Mouse (Mus musculus): ENCODE measurements at regions not wholly inside any gene's neighbourhood (a gene's known extent, or its start where the extent isn't known, plus 50 kb on each side); places are given as distances from the start of the nearest gene placed in this dataset.

GRCm38 (mm10) chr13:92911660-92912284 is 67.2 kb downstream of the Mtx3 start:
- H3K4me3 ChIP-seq = no peak overlapping the region
- H3K4me1 ChIP-seq = no peaks in the 10 kb centered on the region
- no peak overlapping the region for H3K4me2 ChIP-seq (replicated peaks)
- ATAC-seq (ENCODE audit: low FRiP score, low read depth) = no peak
- 69% methylated on average over 11 of the region's 11 CpGs for WGBS
- no peak overlapping the region for H3K27ac ChIP-seq (replicated peaks)
- H3K36me3 ChIP-seq = no peaks in the 10 kb centered on the region
- no peaks in the 10 kb centered on the region for H3K27me3 ChIP-seq
- no peak overlapping the region for H3K9ac ChIP-seq (replicated peaks)
- H3K9me3 ChIP-seq = no peaks in the 10 kb centered on the region

GRCm38 (mm10) chr13:92912661-92913060 is 68.1 kb downstream of the Mtx3 start:
- 73% methylated on average over 2 of the region's 2 CpGs for WGBS

GRCm38 (mm10) chr13:92914631-92915030 is 70.1 kb downstream of the Mtx3 start:
- 89% methylated on average over 3 of the region's 3 CpGs for WGBS
- Histone ChIP-seq H3K4me2 (replicated peaks) (no peak overlapping the region), H3K36me3 (no peaks in the 10 kb centered on the region), H3K27ac (replicated peaks) (no peak overlapping the region), H3K27me3 (no peaks in the 10 kb centered on the region), H3K9ac (replicated peaks) (no peak overlapping the region), H3K4me3 (no peak overlapping the region), H3K9me3 (no peaks in the 10 kb centered on the region), H3K4me1 (no peaks in the 10 kb centered on the region)
- ATAC-seq (ENCODE audit: low FRiP score, low read depth) = no peak

More at GRCm38 (mm10) chr13:92912661-92913060, 68.1 kb downstream of the Mtx3 start:
- ATAC-seq (ENCODE audit: low FRiP score, low read depth) = no peak
- H3K4me3 ChIP-seq = no peak overlapping the region
- no peak overlapping the region for H3K27ac ChIP-seq (replicated peaks)
- no peaks in the 10 kb centered on the region for H3K4me1 ChIP-seq
- H3K9ac ChIP-seq (replicated peaks) = no peak overlapping the region
- H3K9me3 ChIP-seq = no peaks in the 10 kb centered on the region
- H3K27me3 ChIP-seq = no peaks in the 10 kb centered on the region
- H3K36me3 ChIP-seq = no peaks in the 10 kb centered on the region
- no peak overlapping the region for H3K4me2 ChIP-seq (replicated peaks)

GRCm38 (mm10) chr13:92915221-92915839 is 70.8 kb downstream of the Mtx3 start:
- H3K4me3 ChIP-seq = no peak overlapping the region
- no peaks in the 10 kb centered on the region for H3K27me3 ChIP-seq
- 90% methylated on average over 2 of the region's 2 CpGs for WGBS
- no peak overlapping the region for H3K27ac ChIP-seq (replicated peaks)
- no peak overlapping the region for H3K9ac ChIP-seq (replicated peaks)
- no peak overlapping the region for H3K4me2 ChIP-seq (replicated peaks)
- H3K36me3 ChIP-seq = no peaks in the 10 kb centered on the region
- no peak for ATAC-seq (ENCODE audit: low FRiP score, low read depth)
- no peaks in the 10 kb centered on the region for H3K9me3 ChIP-seq
- no peaks in the 10 kb centered on the region for H3K4me1 ChIP-seq

GRCm38 (mm10) chr13:92915948-92916710 is 71.6 kb downstream of the Mtx3 start:
- WGBS = 95% methylated on average over 5 of the region's 5 CpGs
- Histone ChIP-seq H3K27ac (replicated peaks) (no peak overlapping the region), H3K4me1 (no peaks in the 10 kb centered on the region), H3K9me3 (no peaks in the 10 kb centered on the region), H3K9ac (replicated peaks) (no peak overlapping the region), H3K36me3 (no peaks in the 10 kb centered on the region), H3K27me3 (no peaks in the 10 kb centered on the region), H3K4me2 (replicated peaks) (no peak overlapping the region), H3K4me3 (no peak overlapping the region)
- no peak for ATAC-seq (ENCODE audit: low FRiP score, low read depth)

GRCm38 (mm10) chr13:92919882-92920281 is 75.3 kb downstream of the Mtx3 start:
- Histone ChIP-seq H3K27ac (replicated peaks) (no peak overlapping the region), H3K9ac (replicated peaks) (no peak overlapping the region), H3K9me3 (no peaks in the 10 kb centered on the region), H3K36me3 (no peaks in the 10 kb centered on the region), H3K4me1 (no peaks in the 10 kb centered on the region), H3K27me3 (no peaks in the 10 kb centered on the region), H3K4me2 (replicated peaks) (no peak overlapping the region), H3K4me3 (no peak overlapping the region)
- WGBS = 90% methylated on average over 2 of the region's 2 CpGs
- no peak for ATAC-seq (ENCODE audit: low FRiP score, low read depth)

GRCm38 (mm10) chr13:92921936-92922335 is 77.4 kb downstream of the Mtx3 start:
- Histone ChIP-seq H3K9ac (replicated peaks) (no peak overlapping the region), H3K9me3 (no peaks in the 10 kb centered on the region), H3K27me3 (no peaks in the 10 kb centered on the region), H3K4me1 (no peaks in the 10 kb centered on the region), H3K36me3 (no peaks in the 10 kb centered on the region), H3K4me3 (no peak overlapping the region), H3K4me2 (replicated peaks) (no peak overlapping the region), H3K27ac (replicated peaks) (no peak overlapping the region)
- WGBS = 93% methylated on average over 3 of the region's 3 CpGs
- ATAC-seq (ENCODE audit: low FRiP score, low read depth) = no peak

- Histone ChIP-seq H3K27me3 (no peaks in the 10 kb centered on the region), H3K9me3 (no peaks in the 10 kb centered on the region), H3K4me3 (no peak overlapping the region), H3K4me2 (replicated peaks) (no peak overlapping the region), H3K4me1 (no peaks in the 10 kb centered on the region), H3K27ac (replicated peaks) (no peak overlapping the region), H3K36me3 (no peaks in the 10 kb centered on the region), H3K9ac (replicated peaks) (no peak overlapping the region)
- ATAC-seq (ENCODE audit: low FRiP score, low read depth) = no peak
- 84% methylated on average over 2 of the region's 2 CpGs for WGBS
Measured at GRCm38 (mm10) chr13:92923496-92923895, 78.9 kb downstream of the Mtx3 start.

- H3K4me2 ChIP-seq (replicated peaks) = no peak overlapping the region
- no peak overlapping the region for H3K27ac ChIP-seq (replicated peaks)
- H3K4me1 ChIP-seq = no peaks in the 10 kb centered on the region
- ATAC-seq (ENCODE audit: low FRiP score, low read depth) = no peak
- H3K9ac ChIP-seq (replicated peaks) = no peak overlapping the region
- H3K27me3 ChIP-seq = no peaks in the 10 kb centered on the region
- H3K36me3 ChIP-seq = no peaks in the 10 kb centered on the region
- 85% methylated on average over 3 of the region's 3 CpGs for WGBS
- no peak overlapping the region for H3K4me3 ChIP-seq
- H3K9me3 ChIP-seq = no peaks in the 10 kb centered on the region
Measured at GRCm38 (mm10) chr13:92924021-92924420, 79.5 kb downstream of the Mtx3 start.

GRCm38 (mm10) chr13:92925196-92925595 is 80.6 kb downstream of the Mtx3 start:
- Histone ChIP-seq H3K36me3 (no peaks in the 10 kb centered on the region), H3K9ac (replicated peaks) (no peak overlapping the region), H3K27ac (replicated peaks) (no peak overlapping the region), H3K9me3 (no peaks in the 10 kb centered on the region), H3K4me1 (no peaks in the 10 kb centered on the region), H3K27me3 (no peaks in the 10 kb centered on the region), H3K4me2 (replicated peaks) (no peak overlapping the region), H3K4me3 (no peak overlapping the region)
- WGBS = 87% methylated on average over 5 of the region's 5 CpGs
- no peak for ATAC-seq (ENCODE audit: low FRiP score, low read depth)

- H3K4me2 ChIP-seq (replicated peaks) = no peak overlapping the region
- H3K27ac ChIP-seq (replicated peaks) = no peak overlapping the region
- H3K4me3 ChIP-seq = no peak overlapping the region
- H3K9ac ChIP-seq (replicated peaks) = no peak overlapping the region
- H3K27me3 ChIP-seq = no peaks in the 10 kb centered on the region
- ATAC-seq (ENCODE audit: low FRiP score, low read depth) = no peak
- no peaks in the 10 kb centered on the region for H3K4me1 ChIP-seq
- H3K9me3 ChIP-seq = no peaks in the 10 kb centered on the region
- no peaks in the 10 kb centered on the region for H3K36me3 ChIP-seq
- WGBS = 73% methylated on average over 1 of the region's 1 CpGs
Measured at GRCm38 (mm10) chr13:92928551-92928950, 84.0 kb downstream of the Mtx3 start.

- Histone ChIP-seq H3K27ac (replicated peaks) (no peak overlapping the region), H3K36me3 (no peaks in the 10 kb centered on the region), H3K9ac (replicated peaks) (no peak overlapping the region), H3K27me3 (no peaks in the 10 kb centered on the region), H3K4me2 (replicated peaks) (no peak overlapping the region), H3K9me3 (no peaks in the 10 kb centered on the region), H3K4me3 (no peak overlapping the region), H3K4me1 (no peaks in the 10 kb centered on the region)
- ATAC-seq (ENCODE audit: low FRiP score, low read depth) = no peak
- 73% methylated on average over 2 of the region's 2 CpGs for WGBS
Measured at GRCm38 (mm10) chr13:92931696-92932095, 87.1 kb downstream of the Mtx3 start.

All from midbrain, embryonic 12.5 days (tissue).